Mouse (Mus musculus) ovary, postnatal 14 days (tissue): ENCODE measurements around the gene Smad3.

ENCODE experiments used
- DNase-seq: peaks from one replicate; pipeline ENCODE4 v3.0.0; 2022; ENCODE audit warnings: low spot score

Smad3 gene

GRCm38 (mm10) chr9:63745821-63746632 is 11.8 kb downstream of the Smad3 start:
- no peak for DNase-seq

DNA sequence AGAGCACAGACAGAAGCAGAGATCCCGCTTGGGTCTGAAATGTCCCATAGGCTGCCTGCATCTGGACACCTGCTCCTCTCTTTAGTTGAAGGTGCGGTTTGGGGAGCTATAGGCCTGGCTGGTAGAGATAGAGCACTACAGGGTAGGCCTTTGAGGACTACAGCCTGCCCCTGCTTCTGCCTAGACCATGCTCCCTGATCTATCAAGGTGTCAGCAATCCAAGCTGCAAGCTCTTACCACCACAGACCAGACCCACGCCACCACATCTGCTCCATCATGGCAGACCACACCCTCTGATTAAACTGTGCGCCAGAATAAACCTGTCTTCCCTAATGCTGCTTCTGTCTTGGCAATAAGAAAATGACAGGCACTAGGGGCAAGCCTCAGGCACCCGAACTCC is 13.2 kb downstream of the Smad3 start:
- DNase-seq, result no peak

DNA sequence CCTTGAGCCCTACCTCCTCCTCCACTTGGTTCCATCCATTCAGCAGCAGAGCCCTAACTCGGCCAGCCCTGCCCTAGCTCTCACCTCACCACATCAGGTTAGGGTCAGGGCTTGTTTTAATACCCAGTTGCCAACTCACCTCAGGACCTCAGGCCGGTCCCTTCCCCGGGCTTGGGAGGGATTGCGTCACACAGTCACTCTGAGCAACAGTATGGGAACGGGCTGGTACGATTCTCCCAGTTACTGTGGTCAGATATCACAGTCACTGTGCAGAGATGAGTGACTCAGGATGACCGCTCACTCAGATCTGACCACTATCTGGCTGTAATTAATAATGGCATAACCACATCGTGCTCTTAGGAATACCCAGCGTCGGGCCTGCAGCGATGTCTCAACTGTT is 14.0 kb downstream of the Smad3 start:
- DNase-seq, result no peak

DNA sequence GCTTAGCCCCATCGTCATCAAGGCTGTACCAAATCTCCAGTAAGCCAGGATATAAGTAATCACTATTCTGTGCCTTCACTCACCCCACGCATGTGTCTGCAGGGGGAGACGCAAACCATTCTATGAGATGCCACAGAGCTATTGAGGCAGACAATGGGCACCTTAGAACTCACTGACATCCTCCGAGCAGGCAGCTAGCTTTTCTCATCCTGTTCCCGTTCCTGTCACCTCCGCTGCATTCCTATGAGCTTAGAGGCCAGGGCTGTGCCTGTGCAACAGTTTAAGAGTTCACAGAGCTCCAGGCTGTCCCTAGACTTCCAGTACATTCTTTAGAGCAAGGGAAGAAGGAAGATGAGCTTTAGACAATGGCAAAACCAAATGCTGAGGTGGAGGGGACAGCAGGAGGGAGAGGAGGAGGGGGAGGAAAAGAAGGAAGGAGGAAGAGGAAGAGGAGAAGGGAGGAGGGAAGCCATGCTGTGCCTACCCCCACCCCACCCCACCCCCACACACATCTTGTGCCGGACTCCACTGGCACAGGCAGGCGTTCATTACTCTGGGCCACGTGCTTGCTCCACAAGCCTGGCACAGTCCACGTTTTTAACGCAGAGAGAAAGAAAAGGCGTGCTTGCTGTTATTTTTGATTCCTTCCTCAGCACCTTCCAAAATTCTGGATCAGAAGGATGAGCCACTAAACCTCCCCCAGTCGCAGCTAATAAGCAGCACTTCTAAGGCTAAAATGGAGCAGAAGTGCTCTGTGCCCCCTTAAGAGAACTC is 14.7 kb downstream of the Smad3 start:
- no peak for DNase-seq

GRCm38 (mm10) chr9:63742318-63742717 is 15.5 kb downstream of the Smad3 start:
- DNase-seq, result no peak

DNA sequence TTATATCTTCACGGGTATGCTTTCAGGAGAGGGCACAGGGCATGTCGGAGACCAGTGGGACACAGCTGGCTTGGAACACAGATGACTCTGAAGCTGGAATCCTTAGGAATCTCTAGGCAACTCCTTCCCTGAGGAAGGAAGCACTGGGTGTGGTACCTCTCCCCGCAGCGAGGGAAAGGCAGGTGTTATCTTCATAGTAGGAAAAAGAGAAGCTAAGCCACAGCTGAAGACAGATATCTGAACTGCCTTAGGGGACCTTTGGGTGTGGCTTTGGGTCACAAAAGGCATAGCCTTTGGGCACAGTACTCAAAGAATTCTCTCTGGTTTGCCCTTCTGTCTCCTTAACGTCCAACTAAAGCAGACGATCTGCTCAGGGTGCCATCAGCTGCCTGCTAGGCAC is 16.0 kb downstream of the Smad3 start:
- DNase-seq, result no peak

DNA sequence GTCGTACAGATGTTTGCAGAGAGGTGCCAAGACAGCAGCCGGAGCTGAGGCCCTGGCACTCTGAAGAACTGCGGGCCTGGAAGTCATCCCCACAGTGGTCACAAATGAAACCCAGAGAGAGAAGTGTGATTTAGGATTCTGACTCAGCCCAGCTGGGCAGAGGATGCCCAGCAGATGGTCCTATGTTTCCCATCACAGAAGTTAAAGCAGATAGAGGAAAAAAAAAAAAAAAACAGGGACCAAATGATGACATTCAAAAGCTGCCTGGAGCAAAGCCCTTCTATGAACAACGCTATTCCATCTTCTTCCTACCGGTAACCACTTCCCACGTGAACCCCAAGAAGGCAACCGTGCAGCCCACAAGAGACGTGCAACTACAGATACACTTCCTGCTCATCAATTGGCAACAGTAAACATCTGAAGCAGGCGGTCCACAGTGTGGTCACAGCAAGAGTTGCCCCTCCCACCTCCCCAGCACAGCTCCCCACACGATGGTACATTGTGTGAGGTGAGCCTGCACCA is 17.4 kb downstream of the Smad3 start:
- DNase-seq, result no peak

DNA sequence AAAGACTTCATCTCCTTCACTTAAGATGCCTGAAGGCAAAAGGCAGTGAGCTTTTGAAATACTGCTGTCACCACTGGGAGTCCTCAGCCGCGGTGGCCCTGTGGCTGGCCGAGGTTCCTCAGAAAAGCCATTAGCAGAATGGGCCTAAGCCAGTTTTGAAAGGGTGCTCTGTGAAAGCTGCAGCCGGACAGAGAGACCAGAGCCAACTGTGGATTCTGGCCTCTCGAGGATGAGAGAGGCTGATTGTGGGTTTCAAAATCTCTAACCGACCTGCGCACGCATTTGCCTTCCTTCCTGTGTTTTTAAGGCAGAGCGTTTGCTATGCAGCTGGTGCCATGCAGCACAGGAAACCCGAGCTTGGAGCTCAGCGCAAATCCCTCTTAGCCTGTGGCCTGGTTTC is 19.0 kb downstream of the Smad3 start:
- DNase-seq, result no peak

- no peak for DNase-seq
Measured at GRCm38 (mm10) chr9:63738086-63738701, 19.6 kb downstream of the Smad3 start.

DNA sequence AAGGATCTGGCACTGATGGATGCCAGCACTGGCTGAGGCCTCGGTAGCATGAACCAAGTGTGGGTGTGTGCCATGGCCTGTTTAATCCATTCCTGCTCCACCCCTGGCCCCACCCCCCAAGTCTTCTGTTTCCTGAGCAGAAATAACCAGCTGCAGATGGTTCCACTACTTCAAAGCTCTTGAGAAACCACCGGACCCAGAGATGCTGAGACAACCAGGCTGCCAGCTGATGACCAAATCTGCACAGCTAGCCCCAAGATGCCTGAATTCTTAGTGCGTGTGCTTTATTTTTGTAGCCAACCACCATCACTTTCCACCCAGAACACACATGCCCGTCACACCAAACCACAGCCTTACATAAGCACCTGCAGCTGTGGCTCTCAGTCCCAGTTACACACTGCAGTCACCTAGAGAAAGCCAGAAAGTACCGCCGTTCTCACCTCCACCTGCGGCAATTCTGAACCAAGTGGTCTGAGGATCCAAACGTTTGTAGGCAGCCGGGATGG is 20.3 kb downstream of the Smad3 start:
- no peak for DNase-seq

GRCm38 (mm10) chr9:63734261-63734660 is 23.5 kb downstream of the Smad3 start:
- DNase-seq, result no peak

DNA sequence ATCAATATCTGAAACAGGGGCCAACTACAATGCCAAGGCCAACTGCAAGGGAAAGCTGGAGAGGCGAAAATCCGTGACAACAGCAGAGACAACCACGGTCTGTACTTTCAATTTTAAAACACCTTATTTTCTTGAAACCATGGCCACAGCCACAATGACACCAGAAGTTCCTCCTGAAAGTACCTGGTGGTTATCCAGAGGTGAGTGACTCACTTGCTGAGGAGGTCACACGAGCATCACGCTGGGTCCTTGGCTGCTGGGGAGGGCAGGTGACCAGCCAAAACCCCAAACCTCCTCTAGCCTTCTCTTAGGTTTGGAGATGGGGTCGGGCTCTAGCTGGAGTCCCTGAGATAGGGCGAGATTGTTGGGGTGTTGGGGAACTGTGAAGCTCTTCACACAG is 25.1 kb downstream of the Smad3 start:
- no peak for DNase-seq

DNA sequence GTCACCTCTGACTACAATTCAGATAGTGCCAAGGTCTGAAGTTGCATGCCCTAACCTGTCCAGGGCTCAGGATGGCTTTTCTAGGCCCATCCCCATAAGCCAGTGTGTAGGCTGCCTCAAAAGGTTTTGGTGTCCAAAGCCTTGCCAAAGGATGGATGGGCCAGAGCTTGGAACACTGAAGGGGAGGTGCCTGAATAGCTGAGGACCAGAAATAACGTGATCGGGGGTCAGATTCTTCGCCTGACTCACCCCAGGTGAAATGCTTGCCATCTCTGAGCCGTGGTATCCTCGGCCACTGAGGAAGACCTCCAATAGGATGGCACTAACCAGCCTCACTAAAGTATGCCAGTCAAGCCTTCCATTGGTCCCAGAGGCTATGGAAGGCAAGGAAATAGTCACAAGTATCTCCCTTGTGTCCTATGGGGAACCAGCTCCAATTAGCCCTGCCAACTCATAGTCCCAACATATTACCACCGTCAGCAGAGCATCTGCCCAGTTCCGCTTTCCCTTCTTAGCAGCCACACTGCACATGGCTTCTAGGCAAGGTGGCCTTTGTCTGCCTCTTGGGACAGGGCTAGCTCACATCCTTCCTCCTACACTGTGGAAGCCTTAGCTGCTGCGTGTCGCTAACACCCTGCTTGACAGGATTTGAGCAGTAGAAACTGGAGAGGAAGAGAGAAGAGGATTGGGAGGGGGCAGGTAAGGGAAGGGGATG is 26.5 kb downstream of the Smad3 start:
- DNase-seq, result no peak

DNA sequence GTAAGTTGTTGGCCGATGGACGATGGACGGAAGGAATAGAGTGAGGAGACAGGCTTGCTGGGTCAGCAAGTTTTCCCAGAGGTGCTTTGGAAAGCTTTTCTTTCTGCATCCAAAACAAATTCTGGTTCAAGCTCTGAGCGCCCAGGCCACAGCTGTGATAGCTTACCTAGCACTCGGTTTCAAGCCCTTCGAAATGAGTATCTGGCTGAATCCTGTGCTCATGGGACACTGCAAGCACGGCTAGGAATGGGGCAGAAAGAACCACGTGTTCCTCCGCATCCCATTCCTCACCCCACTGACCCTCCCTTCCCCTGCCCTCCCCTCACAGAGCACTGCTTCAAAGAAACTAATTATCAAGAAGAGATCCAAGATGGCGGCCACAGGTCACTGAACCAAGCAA is 28.8 kb downstream of the Smad3 start:
- no peak for DNase-seq

DNA sequence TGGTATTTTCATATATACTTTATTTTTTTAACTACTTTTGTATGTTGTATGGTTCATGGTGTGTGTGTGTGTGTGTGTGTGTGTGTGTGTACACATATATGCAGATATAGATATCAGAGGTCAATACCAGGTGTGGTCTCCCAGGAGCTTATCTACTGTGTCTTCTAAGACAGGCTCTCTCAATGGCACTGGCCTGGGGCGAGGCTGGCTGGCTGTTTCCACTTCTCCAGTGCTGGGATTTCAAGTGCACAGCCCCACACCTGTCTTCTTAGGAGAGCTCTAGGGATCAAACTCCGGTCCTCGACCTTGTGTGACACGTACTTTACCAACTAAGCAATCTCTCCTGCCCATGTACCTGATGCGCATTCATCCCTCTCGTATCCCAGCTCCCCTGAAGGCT is 30.7 kb downstream of the Smad3 start:
- no peak for DNase-seq

DNA sequence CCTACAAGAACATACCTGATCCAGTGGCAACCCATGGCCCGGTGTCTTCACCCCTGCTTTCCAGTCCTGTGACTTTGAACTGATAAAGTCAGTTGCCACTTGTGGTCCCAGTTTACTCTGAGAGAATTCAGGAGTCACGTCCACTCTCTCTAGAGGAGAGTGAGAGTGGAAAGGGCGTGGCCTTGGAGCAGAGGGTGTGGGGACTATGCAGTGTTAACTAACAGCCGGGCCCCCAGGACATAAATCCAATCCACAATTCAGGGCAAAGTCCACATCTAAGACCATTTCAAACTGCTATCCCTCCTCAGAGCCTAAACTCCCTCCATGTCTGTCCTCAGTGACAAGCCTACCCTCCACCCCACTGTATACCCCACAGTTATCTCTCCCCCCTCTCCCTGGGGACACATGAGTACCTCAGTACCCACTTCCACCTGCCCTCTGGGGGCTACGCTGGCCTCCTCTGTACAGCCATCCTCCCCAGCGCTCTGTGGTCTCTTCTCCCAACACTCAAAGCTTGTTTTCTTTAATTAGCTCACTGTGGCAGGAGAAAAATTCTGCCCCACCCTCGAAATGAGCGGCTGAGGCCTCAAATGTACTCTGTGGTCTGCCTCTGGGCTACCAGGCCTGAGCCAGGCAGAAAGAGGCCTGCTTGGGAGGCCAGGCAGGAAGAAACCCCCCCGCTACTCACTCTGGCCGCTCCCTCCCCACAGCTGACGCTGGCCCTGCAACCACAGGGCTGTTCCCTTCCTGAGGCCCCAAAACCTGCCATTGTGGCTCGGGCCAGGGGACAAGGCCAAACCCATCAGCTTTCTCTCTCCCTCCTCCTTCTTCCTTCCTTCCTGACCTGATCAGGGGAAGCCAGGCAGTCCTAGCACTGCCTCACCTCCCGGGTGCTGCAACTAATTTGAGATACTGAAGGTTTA is 31.4 kb downstream of the Smad3 start:
- no peak for DNase-seq

DNA sequence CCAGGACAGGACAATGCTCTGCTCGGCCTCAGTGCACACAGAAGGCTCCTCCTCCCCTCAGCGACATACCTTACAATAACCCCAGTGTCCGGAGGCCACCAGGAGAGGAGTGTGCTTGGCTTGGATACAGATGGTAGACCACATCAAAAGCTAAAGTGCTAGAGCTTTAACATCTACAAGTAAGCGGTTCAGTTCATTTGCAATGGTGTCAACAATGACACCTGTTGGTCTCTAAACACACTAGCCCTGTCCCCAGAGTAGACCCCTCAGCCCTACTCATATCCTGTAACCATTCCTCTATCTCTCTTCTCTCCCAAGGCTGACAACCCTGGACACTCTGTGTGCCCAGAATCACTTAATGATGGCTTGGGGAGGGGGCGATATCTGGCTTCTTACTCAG is 33.0 kb downstream of the Smad3 start:
- DNase-seq, result no peak

DNA sequence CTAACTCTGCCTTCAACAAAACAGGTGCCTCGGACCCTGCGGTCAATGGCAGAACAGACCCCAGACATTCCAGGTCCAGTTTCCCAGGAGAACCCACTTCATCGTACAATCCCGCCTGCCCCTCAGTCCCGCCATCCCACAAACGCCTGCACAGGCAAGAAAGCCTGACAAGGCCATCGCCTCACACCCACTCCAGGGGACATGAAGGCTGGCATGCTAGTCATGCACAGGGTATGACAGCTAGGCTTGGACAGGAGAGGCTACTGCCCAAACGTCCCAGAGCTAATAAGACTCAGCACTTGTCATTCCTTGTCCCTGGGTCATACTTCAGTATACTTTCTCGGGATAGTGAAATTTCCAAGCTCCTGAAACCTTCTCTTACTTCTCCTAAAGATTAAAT is 34.9 kb downstream of the Smad3 start:
- no peak for DNase-seq

DNA sequence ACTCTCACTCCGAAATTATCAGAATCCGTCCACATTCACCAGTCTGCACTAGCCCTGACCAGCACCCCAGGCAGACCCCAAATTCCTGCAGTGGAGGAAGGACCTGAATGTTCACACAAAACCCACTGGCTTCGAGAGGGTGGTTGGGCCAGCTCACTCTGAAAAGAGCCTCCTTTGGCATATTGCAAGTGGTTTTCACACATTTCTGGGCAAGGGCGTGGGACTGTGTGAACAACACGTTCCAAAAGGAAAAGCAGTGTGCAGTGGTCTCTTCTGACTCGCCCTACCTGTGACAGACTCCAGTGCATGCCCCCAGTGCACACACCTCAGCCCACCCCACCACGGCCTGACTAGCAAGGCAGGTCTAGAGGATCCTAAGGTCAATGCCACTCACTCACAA is 35.4 kb downstream of the Smad3 start:
- DNase-seq, result no peak

DNA sequence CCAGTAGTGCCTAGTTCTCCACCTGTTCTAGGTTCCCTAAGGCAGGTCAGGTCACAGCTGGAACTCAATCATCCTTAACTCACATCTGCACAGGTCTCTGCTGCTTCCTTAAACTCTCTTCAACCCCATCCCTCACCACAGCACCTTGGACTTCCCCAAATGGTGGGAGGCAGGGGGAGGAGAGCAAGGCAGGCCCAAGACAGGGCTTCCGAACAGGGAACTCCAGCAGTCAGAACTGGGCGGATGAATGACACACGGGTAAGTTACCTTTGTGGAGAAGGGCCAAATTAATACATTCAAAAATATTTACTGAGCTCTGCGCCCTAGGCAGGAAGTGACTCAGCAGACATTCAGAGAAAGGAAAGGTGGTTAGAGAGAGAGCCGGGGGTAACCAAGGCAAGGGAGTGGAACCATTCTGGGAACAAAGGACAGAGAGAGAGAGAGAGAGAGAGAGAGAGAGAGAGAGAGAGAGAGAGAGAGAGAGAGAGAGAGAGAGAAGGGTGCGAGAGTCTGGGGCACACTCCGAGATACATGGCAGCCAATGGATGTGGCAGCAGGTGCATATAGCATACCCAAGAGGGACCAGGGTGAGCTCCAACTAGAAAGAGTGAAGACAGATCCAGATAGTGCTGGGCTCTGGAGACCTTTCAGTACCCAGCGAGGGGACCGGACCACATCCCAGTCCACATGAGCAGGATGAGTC is 36.1 kb downstream of the Smad3 start:
- DNase-seq, result no peak
